Mouse (Mus musculus): ENCODE measurements around the gene Ruvbl1.

- no peak for TF ChIP-seq CTCF (conservative IDR thresholded peaks at IDR 0.05; ENCODE audit: low read length)
- TF ChIP-seq NANOG (IDR thresholded peaks at IDR 0.05; ENCODE audit: borderline replicate concordance, low read length) = no peak
Measured at GRCm38 (mm10) chr6:88489026-88489425, 23.8 kb downstream of the Ruvbl1 start.

Data from E14TG2a.4 (cell line).